Mouse (Mus musculus) natural killer cell, adult 2 months (primary cell): ENCODE data around the gene Pdzrn3.

ENCODE experiments used
- DNase-seq, 2 experiments: peaks; one replicate each; pipeline ENCODE4 v3.0.0; 2022; ENCODE audit warnings: low spot score in 2 of 2

Pdzrn3 gene

DNA sequence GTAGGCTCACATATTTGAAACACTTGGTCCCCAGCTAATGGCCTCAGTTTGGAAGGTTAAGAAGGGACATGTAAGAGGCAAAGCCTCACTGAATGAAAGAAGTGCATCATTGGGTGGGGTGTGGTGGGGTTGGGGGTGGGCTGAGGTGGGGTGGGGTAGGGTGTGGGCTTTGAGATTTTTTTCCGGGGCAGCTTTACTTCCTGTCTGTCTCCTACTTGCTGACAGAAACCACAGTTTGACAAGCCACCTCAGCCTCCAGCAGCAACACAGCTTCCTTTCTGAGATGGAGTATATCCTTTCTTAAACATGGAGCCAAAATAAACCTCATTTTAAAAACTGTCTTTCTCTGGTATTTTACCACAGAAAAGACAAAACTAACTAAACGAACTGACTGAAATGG lies 87.5 kb downstream of the Pdzrn3 start:
- DNase-seq = peak in 1 of 2 experiments; percentile 6

DNA sequence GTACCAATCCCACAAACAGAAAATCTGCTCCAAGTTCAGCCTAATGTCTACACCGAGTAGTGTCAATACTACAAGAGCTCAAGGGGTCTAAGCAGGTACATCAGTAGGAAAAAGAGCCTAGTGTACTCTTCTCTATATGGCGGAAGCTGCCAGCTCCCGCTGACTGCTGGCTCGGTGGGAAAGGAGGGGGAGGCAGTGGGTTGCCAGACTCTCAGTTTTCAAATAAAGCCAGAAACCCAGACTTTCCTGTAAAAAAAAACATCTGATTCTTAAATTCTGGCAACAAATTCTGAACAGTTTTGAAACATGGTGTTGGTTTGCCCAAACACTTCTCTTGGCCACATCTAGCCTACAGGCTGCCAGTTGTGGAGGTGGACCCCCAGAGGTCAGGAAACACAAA lies 88.3 kb downstream of the Pdzrn3 start:
- DNase-seq = no peak

DNA sequence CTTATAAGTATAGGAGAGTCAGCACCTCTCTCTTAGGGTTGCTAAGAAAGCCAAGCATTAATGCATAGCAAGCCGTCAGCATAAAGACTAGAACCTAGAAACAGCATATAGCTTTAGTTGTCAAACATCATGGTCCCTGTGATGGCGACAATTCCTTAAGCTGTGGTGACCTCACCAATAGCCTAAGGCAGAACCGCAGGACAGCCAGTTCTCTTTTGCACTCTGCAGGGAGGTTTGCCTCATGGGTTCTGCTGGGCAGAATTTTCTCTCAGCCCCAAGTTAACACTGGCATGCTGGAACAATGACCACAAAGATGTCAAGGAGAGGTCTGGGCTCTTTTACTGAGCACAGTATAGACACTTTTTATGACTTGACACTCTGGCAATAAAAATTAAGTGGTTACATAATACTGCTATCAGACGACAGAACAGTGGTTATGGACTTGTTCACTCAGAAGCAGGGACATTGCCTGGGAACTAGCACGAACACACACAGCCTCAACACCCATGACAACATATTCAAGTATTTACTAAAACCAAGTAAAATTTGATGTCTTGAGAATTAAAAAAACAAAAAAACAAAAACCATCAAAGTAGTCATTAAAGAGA lies 90.0 kb downstream of the Pdzrn3 start:
- no peak for DNase-seq

DNA sequence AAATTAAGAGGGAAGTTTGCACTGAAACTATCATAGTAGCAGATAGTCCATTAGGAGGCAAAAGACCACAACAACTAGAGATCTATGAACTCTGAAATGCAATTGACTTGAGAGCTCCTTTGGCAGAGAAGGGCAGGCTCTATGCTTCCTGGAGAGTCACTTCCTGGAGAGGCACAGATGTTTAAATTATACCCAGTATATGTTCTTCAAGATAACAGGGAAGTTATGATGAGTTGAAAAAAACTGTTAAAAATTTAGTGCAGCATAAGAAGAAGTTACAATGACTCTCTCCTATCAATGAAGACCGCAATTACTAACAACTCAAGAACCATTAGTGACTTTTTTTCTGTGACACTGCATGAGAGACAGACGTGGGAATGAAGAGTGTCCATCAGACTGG lies 90.6 kb downstream of the Pdzrn3 start:
- DNase-seq = no peak

DNA sequence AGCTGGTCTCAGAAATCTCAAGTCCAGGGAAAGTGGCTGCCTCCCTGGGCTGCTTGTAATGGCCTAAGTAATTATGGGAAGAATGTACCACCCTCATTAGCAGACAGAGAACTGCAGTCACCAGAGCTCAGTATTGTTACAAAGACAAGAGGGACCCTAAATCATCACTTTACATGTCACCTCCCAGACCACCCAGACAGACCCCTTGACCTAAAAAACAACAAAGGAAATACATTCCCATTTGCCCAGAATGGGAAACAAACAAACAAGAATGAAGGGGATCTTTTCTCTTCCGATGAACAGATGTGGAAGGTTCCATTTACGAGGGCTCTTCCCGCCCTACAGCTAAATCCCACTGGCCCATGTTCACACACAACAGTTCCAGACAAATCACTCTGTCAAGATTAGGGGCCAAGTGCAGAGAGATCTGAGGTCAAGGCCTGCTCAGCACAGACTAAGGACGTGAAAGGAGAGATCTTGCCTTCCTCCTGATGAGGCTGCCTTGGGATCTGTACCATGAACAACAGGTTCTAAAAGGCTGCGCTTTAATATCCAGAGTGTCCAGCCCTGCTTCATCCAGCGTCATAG lies 93.2 kb downstream of the Pdzrn3 start:
- DNase-seq = no peak

DNA sequence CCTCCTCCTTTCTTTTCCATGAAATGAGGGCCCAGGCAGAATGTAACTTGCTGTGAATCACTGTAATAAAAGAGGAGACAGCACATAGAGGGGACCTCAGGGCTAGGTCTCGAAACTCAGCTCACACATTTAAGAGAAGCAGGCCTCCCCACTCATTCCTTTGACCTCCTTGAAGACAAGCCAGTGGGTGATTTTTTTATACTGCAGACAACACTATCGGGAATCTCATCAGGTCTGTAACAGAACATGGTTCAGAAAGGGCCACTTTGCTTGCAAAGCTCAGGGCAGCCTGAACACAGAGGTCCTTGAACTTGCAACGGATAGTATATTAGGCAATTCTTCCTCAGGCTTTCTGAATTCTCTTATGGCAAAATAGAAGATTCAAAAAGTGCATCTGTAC lies 93.8 kb downstream of the Pdzrn3 start:
- no peak for DNase-seq

DNA sequence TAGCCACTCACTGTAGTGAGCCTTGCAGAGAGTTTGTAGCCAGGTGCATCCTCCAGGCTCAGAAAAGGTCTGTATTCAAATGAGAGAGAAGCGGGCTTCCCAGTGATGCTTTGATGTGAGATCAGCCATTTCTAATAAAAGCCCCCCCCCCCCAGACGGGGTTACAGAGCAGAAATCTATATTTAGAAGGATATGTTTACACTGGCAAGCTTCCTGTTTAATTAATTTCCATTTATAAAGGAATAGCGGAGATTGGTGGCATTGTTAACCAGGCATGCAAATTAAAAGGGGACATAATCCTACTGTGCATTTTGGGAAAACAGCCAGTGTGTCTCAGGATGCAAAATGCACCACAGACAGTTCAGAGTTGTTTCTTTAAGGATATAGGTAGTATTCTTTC lies 96.1 kb downstream of the Pdzrn3 start:
- DNase-seq = no peak

DNA sequence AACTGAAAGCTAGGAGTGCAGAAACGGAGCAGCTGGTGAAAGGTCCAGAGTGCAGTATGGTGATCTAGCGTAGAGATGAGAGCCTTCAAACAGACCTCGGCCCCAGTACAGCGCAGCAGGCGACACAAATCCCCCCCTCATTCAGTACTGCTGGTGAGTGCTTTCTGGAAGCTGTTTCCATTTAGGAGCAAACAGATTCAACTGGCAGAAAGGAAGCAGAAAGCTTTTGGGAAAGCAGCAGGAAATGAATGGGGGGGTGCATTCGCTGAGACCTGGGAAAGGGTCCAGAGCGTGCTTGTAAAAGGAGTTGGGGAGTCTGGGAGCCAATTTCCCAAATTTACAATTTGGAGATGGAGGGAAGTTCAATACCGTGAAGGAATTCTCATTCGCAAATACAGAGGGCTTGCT lies 96.9 kb downstream of the Pdzrn3 start:
- DNase-seq = no peak

DNA sequence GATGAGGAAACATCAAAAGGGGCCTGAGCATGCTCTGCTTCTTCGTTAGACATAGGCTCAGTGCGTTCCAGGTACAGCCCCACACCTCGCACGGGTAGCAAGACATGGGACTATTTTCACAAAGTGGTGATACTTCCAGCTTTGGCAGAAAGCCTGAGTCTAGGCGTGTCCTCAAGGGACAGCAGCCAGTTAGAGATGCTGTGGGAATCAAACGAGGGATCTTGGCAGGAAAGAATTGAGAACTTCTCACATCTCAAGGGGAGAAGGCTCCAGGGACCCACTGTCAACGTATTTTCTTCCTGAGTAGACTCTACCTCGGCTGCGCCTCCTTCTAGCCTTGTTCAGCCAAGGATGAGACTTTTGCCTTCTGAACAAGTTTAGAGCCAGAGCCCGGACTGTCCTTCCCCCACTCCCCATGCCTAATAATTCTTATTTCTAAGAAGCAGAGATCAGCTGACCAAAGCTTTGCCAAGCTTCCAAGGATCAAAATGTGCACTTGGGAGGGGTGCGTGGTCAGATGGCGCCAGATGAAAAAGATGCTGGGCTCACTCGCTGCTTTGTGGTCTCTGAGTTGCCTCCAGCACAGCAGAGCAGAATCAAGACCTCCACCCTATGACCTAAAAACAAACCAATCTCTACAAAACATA lies 99.3 kb downstream of the Pdzrn3 start:
- no peak for DNase-seq

DNA sequence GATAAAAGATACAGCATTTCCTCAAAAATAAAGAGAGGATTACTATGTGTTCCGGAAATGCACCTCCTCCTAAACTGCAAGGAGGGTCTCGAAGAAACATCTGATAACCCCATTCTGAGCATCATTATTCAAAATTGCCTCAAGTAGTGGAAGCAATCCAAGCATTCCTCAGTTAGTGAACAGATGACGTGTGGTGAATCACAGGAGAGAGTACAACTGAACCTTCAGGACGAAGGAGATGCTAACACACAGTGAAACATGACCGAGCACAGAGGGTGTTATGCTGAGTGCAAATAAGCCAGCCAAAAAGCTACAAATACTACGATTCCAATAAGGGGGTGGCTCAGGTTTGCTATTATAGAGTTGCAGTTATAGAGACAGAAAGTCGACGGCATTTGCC lies 101.4 kb downstream of the Pdzrn3 start:
- no peak for DNase-seq

DNA sequence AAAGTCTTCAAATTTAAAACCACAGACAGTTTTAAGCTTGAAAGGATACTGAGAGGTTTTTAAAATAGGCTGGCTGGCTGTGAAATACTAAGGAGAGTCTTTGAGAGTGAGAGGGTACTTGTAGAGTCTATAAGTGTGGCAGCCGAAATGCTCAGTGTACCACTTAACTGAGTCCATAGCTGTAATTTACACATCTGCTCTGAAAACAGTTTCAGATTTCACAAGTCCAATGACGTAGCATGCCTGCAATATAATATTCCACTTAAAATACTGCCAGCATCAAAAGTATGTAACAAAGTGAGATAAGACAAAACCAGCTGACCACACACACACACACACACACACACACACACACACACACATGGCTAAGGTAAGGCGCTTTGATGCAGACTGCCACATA lies 101.9 kb downstream of the Pdzrn3 start:
- no peak for DNase-seq

DNA sequence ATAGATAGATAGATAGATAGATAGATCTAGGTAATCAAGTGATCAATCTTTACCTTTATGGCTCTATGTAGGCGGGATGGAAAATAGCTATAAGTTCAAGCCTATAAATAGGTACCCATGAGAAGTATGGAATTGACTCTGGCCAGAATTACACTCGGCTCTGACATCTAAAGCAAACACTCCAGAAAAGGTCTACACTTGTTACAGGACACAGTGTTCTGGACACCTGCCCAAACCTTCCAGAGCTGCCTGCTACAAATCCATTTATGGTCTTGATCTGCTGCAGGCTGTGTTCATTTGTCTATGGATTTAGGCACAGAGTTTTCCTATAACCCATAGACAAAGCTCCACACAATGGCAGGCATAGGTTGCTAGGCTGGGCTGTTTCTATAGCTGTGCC lies 102.9 kb downstream of the Pdzrn3 start:
- no peak for DNase-seq

DNA sequence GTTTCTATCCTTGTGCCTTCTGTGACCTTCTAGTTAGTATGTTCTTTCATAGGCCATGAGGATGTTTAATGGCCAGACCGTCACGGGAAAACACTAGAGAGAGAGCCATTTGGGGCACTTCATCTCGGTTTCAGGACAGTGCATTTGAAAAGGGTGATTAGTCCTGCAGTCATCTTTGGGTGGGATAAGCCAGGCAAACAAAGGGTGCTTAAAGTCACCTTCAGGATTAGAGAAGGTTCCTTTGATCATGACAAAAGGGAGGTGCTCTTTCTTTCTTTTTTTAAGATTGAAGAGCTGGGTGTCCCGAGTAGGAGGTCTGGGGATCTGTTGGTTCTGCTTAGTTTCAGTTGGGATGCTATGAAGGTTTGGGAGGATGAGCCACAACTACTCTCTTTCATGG lies 105.4 kb downstream of the Pdzrn3 start:
- no peak for DNase-seq

DNA sequence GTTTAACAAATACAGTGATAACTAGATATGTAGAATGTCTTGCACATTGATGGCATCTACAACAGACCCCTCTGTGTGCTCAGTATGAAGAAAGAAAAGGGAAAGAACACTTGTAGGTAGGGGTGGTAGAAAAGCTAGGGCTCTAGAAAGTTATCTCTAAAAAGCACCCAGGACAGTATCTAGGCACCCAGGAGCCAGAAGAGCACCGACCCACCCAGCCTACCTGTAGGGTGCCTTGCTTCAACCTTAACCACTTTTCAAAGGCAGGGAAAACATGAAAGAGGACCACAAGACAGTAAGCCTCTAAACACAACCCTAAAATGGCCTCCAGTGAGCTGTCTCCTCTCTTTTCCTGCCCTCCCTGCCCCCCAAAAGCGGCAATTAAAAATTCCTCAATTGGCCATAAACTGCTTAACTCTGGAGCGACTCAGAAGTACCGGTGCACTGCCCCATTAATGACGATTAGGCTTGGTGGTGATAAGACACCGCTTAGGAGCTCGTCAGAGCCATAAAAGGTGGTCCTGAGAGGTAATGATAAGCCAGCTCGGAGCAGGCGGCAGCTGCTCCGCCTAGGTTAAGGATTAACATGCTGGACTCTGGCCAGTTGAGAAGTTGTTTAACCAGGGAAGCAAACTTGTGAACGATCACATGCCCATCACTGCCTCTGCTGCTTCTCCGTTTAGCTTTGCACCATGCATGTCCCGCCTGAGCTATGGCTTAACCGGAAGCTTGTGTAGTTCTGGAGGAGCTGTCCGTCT lies 106.1 kb downstream of the Pdzrn3 start:
- no peak for DNase-seq

DNA sequence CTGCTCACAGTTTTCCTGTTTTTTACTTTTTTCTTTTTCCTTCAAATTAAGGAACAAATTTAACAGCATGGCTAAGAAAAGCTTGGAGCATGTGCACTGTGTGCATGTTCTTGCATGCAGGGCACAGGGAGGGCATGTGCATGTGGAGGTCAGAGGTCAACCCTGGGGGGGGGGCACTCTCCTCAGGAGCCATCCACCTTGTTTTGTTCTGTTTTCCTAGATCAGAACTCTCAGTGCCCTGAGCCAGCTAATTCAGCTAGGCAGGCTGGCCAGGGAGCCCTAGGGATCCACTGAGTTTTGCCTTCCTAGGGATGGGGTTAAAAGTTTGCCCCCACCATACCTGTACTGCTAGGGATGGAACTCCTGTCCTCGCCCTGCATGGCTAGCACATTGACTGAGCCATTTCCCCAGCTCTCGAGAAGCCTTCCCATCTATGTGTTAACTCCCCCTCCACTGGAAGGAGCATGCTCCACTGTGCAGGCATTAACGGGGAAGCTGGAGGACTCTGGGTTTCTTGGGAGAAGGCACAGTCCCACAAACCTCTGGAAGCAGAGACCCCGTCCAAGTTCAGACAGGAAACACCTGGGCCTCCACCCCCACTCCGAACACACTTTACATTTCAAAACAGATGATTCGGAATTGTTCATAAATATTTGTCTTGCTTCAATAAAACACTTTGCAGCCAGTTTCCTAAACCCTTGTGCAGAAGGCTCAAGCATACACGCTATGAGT lies 107.4 kb downstream of the Pdzrn3 start:
- no peak for DNase-seq

DNA sequence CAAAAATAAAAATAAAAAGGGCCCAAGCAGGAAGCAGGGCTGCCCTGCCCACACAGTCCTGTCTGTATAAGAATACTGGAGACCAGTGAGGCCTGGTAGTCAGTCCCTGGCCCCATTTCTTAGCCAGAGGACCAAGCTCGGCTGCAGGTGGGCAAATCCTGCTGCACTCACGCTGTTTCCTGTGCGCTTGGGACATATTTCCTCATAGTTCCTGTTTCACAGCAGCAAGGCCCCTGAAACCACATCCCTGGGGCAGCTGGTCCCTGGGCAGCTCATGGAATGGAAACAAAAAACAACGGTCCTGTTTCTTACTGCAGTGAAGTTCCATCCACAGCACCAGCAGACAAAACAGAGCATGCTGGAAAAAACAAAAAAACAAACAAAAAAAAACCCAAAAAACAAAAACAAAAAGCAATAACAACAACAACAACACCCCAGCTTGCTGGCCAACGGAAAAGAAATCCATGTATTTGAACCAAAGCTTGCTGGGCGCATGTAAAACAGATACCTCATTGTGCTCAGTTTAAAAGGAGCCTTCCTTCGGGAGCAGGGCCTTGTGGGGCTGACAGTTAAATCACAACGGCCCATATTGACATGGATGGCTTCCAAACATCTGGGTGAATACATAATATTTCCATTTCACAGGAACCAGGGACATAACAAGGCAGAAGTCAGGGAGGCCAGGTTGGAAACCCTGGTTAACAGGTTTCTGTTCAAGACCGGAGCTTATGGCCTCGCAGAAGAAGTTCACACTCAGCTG lies 108.2 kb downstream of the Pdzrn3 start:
- DNase-seq = no peak

DNA sequence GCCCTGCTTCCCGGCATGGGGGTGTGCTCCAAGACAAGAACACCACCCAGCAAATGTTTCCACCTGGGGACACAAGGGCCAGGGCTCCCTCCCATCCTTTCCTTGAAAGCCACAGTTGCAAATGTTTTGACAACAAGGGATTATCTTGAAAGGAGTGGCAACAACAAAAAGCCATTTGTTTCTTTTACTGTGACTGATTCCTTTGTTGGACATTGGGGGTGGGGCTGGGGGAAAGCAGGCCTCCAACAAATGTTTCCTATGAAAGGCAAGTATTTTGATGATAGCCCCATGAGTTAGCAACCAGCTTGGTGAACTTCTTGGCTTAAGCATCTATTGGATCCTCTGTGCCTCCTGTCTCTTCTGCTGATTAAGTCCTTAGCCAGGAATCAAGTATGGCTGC lies 109.4 kb downstream of the Pdzrn3 start:
- DNase-seq = no peak

DNA sequence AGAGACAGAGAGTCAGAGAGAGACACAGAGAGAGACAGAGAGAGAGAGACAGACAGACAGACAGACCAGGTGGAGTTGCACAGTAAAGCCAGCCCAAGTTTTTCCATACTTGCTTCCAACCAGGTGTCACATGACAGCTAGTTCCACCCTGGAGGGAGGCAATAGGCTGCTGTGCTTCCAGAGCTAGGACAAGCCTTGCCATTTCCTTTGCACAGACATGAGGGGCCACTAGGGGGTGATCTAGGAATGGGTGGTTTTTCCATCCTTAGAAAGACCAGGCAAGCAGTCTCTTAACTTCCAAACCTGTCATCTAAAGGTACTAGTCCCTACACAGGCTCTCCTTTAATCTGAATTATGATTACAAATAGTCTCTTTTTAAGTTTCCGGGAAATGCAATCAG lies 110.9 kb downstream of the Pdzrn3 start:
- no peak for DNase-seq

DNA sequence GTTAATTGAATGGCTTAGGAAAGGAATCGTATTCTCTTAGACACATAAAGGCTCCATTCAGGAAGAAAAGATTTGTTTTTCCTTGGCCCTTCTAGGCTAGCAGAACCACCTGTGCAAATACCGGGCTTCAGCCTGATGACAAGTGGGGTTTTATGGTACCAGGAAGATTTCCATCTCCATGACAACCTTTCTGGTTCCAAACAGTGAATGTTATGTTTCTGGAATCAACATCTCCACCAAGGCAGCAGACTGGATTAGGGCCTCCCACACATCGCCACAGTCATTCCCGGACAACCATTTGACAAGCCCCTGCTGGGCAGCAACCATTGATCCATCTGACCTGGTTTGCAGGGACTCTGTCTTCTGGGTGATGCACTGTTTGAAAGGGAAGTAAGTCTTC lies 114.2 kb downstream of the Pdzrn3 start:
- DNase-seq = no peak

DNA sequence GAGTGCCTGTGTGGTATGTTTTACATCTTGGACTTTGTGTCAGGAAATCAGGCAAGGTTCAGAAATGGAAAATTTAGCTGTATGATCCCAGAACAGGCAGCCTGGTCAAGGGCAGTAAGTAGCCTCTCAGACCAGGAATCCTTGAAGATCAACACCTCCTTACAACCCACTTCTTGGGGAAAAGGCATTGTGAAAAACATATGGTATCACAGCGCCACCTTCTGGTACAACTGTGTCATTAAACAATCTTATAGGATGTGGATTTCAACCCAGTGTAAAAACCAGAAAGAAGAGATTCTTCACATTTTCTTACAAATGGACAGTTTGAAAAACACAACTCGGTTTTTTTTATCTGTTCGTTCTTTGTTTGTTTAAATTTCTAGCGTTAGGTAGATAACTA lies 116.2 kb downstream of the Pdzrn3 start:
- no peak for DNase-seq

DNA sequence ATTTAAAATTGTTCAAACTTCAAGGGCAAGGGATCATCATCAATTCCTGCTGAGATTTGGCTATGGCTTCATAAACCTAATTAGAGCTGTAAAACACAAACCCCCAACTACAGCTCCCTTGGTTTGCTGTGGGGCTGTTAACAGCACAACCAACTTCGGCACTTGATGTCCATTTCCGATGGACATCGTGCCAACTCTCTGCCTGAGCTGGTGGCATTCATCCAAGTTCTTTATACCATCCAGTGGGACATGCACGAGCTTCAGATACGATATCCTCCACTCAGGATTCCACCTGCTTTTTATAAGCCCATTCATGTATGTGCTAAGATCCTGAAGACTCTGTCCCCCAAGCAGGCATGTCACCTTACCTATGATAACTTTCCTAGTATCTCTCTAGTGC lies 118.3 kb downstream of the Pdzrn3 start:
- DNase-seq = no peak

DNA sequence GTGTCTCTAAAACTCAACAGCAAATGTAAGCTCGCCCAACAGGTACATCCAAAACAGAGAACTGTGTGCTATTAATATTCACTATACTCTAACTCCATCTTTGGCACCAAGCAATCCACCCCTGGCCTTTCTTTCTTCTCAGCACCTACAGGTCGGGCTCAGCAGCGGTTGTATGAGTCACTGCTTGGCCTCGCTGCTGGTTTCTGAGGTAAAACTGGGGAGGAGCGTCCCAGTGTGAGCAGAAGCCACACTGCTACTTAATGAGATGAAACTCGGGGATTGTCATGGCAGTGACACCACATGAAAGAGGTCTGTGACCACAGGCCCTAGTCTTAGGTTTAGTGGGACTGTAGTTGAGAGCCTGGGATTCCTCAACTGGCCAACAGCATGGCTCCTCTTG lies 120.3 kb downstream of the Pdzrn3 start:
- no peak for DNase-seq
